Mouse (Mus musculus): ENCODE data around the gene Alpk1. TPM values are rescaled to one million over a fixed set of nuclear protein-coding genes. Genes with fewer than 3 reads are reported as not detected.
A peak's percentile ranks its signal among the peaks of the same experiment; 100 is the strongest.

Gene Alpk1
- polyA plus RNA-seq, 1 experiment from 2014 or later, result 1.1 TPM

GRCm38 (mm10) chr3:127701196-127701825 lies 79.0 kb downstream of the Alpk1 start:
- DNase-seq (ENCODE audit: low spot score) (no peak), ATAC-seq (replicated peaks; ENCODE audit: low FRiP score) (no peak)
- no peaks in the 10 kb centered on the region for H3K36me3 ChIP-seq (ENCODE audit: control insufficient read depth, insufficient read depth, low read length)
- H3K9me3 ChIP-seq (ENCODE audit: control insufficient read depth, low read length), result no peaks in the 10 kb centered on the region
- H3K27ac ChIP-seq (ENCODE audit: low read depth, low read length), result no peak overlapping the region
- H3K4me1 ChIP-seq (replicated peaks; ENCODE audit: control insufficient read depth, insufficient read depth, low read length), result no peaks in the 10 kb centered on the region
- no peak overlapping the region for H3K9ac ChIP-seq (ENCODE audit: low read depth, low read length)
- H3K27me3 ChIP-seq (replicated peaks; ENCODE audit: control insufficient read depth, insufficient read depth, low read length), result 0 out of 2 replicates have a peak, but pooled peaks cover 6% of the 10 kb centered on the region
- 65% methylated on average over 4 of the region's 4 CpGs for WGBS
- H3K4me3 ChIP-seq (ENCODE audit: low read depth, low read length), result no peak overlapping the region
- no peak overlapping the region for H3K4me2 ChIP-seq

- Histone ChIP-seq H3K9ac (ENCODE audit: low read depth, low read length) (no peak overlapping the region), H3K36me3 (ENCODE audit: control insufficient read depth, insufficient read depth, low read length) (no peaks in the 10 kb centered on the region), H3K4me3 (ENCODE audit: low read depth, low read length) (no peak overlapping the region), H3K27ac (ENCODE audit: low read depth, low read length) (no peak overlapping the region), H3K27me3 (replicated peaks; ENCODE audit: control insufficient read depth, insufficient read depth, low read length) (peaks cover 27% of the 10 kb centered on the region), H3K4me2 (no peak overlapping the region), H3K4me1 (replicated peaks; ENCODE audit: control insufficient read depth, insufficient read depth, low read length) (no peaks in the 10 kb centered on the region), H3K9me3 (ENCODE audit: control insufficient read depth, low read length) (no peaks in the 10 kb centered on the region)
- DNase-seq (ENCODE audit: low spot score), result no peak
- 84% methylated on average over 5 of the region's 5 CpGs for WGBS
- no peak for ATAC-seq (replicated peaks; ENCODE audit: low FRiP score)
These were observed 81.7 kb downstream of the Alpk1 start for GRCm38 (mm10) chr3:127698636-127699035.

GRCm38 (mm10) chr3:127696541-127696940 lies 83.8 kb downstream of the Alpk1 start:
- WGBS, result 75% methylated on average over 11 of the region's 11 CpGs
- Histone ChIP-seq H3K27ac (ENCODE audit: low read depth, low read length) (no peak overlapping the region), H3K27me3 (replicated peaks; ENCODE audit: control insufficient read depth, insufficient read depth, low read length) (peaks cover 27% of the 10 kb centered on the region), H3K4me1 (replicated peaks; ENCODE audit: control insufficient read depth, insufficient read depth, low read length) (no peaks in the 10 kb centered on the region), H3K9ac (ENCODE audit: low read depth, low read length) (no peak overlapping the region), H3K4me3 (ENCODE audit: low read depth, low read length) (no peak overlapping the region), H3K36me3 (ENCODE audit: control insufficient read depth, insufficient read depth, low read length) (no peaks in the 10 kb centered on the region), H3K4me2 (no peak overlapping the region), H3K9me3 (ENCODE audit: control insufficient read depth, low read length) (no peaks in the 10 kb centered on the region)
- ATAC-seq (replicated peaks; ENCODE audit: low FRiP score), result no peak
- no peak for DNase-seq (ENCODE audit: low spot score)

GRCm38 (mm10) chr3:127694802-127695771 lies 85.2 kb downstream of the Alpk1 start:
- H3K9ac ChIP-seq (ENCODE audit: low read depth, low read length), result no peak overlapping the region
- H3K4me2 ChIP-seq, result peak overlapping the region; percentile 36
- no peaks in the 10 kb centered on the region for H3K36me3 ChIP-seq (ENCODE audit: control insufficient read depth, insufficient read depth, low read length)
- ATAC-seq (replicated peaks; ENCODE audit: low FRiP score) (no peak), DNase-seq (ENCODE audit: low spot score) (no peak)
- peaks cover 27% of the 10 kb centered on the region for H3K27me3 ChIP-seq (replicated peaks; ENCODE audit: control insufficient read depth, insufficient read depth, low read length)
- H3K9me3 ChIP-seq (ENCODE audit: control insufficient read depth, low read length), result no peaks in the 10 kb centered on the region
- 16% methylated on average over 41 of the region's 43 CpGs for WGBS
- no peak overlapping the region for H3K27ac ChIP-seq (ENCODE audit: low read depth, low read length)
- H3K4me3 ChIP-seq (ENCODE audit: low read depth, low read length), result 0 out of 2 replicates have a peak overlapping the region, but pooled peaks have one; percentile 12
- no peaks in the 10 kb centered on the region for H3K4me1 ChIP-seq (replicated peaks; ENCODE audit: control insufficient read depth, insufficient read depth, low read length)

- DNase-seq (ENCODE audit: low spot score) (no peak), ATAC-seq (replicated peaks; ENCODE audit: low FRiP score) (no peak)
- H3K27me3 ChIP-seq (replicated peaks; ENCODE audit: control insufficient read depth, insufficient read depth, low read length), result peaks cover 21% of the 10 kb centered on the region
- H3K4me3 ChIP-seq (ENCODE audit: low read depth, low read length), result no peak overlapping the region
- no peaks in the 10 kb centered on the region for H3K9me3 ChIP-seq (ENCODE audit: control insufficient read depth, low read length)
- H3K27ac ChIP-seq (ENCODE audit: low read depth, low read length), result no peak overlapping the region
- H3K36me3 ChIP-seq (ENCODE audit: control insufficient read depth, insufficient read depth, low read length), result no peaks in the 10 kb centered on the region
- H3K4me2 ChIP-seq, result no peak overlapping the region
- H3K4me1 ChIP-seq (replicated peaks; ENCODE audit: control insufficient read depth, insufficient read depth, low read length), result no peaks in the 10 kb centered on the region
- no peak overlapping the region for H3K9ac ChIP-seq (ENCODE audit: low read depth, low read length)
- WGBS, result 62% methylated on average over 4 of the region's 4 CpGs
These were observed 89.1 kb downstream of the Alpk1 start for GRCm38 (mm10) chr3:127691230-127691629.

- Histone ChIP-seq H3K9me3 (ENCODE audit: control insufficient read depth, low read length) (no peaks in the 10 kb centered on the region), H3K27me3 (replicated peaks; ENCODE audit: control insufficient read depth, insufficient read depth, low read length) (no peaks in the 10 kb centered on the region), H3K4me2 (no peak overlapping the region), H3K36me3 (ENCODE audit: control insufficient read depth, insufficient read depth, low read length) (no peaks in the 10 kb centered on the region), H3K4me3 (ENCODE audit: low read depth, low read length) (no peak overlapping the region), H3K9ac (ENCODE audit: low read depth, low read length) (no peak overlapping the region), H3K27ac (ENCODE audit: low read depth, low read length) (no peak overlapping the region), H3K4me1 (replicated peaks; ENCODE audit: control insufficient read depth, insufficient read depth, low read length) (no peaks in the 10 kb centered on the region)
- WGBS, result 82% methylated on average over 15 of the region's 15 CpGs
- DNase-seq (ENCODE audit: low spot score) (no peak), ATAC-seq (replicated peaks; ENCODE audit: low FRiP score) (no peak)
These were observed 100.6 kb downstream of the Alpk1 start for GRCm38 (mm10) chr3:127679703-127680102.

GRCm38 (mm10) chr3:127661646-127662531 lies 118.4 kb downstream of the Alpk1 start:
- Histone ChIP-seq H3K4me1 (replicated peaks; ENCODE audit: control insufficient read depth, insufficient read depth, low read length) (no peaks in the 10 kb centered on the region), H3K4me3 (ENCODE audit: low read depth, low read length) (no peak overlapping the region), H3K4me2 (no peak overlapping the region), H3K9ac (ENCODE audit: low read depth, low read length) (no peak overlapping the region), H3K27ac (ENCODE audit: low read depth, low read length) (no peak overlapping the region), H3K36me3 (ENCODE audit: control insufficient read depth, insufficient read depth, low read length) (no peaks in the 10 kb centered on the region), H3K27me3 (replicated peaks; ENCODE audit: control insufficient read depth, insufficient read depth, low read length) (no peaks in the 10 kb centered on the region), H3K9me3 (ENCODE audit: control insufficient read depth, low read length) (no peaks in the 10 kb centered on the region)
- ATAC-seq (replicated peaks; ENCODE audit: low FRiP score) (no peak), DNase-seq (ENCODE audit: low spot score) (no peak)
- 77% methylated on average over 22 of the region's 22 CpGs for WGBS

GRCm38 (mm10) chr3:127660712-127661111 lies 119.6 kb downstream of the Alpk1 start:
- ATAC-seq (replicated peaks; ENCODE audit: low FRiP score), result no peak
- Histone ChIP-seq H3K4me2 (no peak overlapping the region), H3K27me3 (replicated peaks; ENCODE audit: control insufficient read depth, insufficient read depth, low read length) (no peaks in the 10 kb centered on the region), H3K4me1 (replicated peaks; ENCODE audit: control insufficient read depth, insufficient read depth, low read length) (no peaks in the 10 kb centered on the region), H3K4me3 (ENCODE audit: low read depth, low read length) (no peak overlapping the region), H3K36me3 (ENCODE audit: control insufficient read depth, insufficient read depth, low read length) (no peaks in the 10 kb centered on the region), H3K9ac (ENCODE audit: low read depth, low read length) (no peak overlapping the region), H3K27ac (ENCODE audit: low read depth, low read length) (no peak overlapping the region), H3K9me3 (ENCODE audit: control insufficient read depth, low read length) (no peaks in the 10 kb centered on the region)
- WGBS, result 82% methylated on average over 7 of the region's 7 CpGs
- DNase-seq (ENCODE audit: low spot score), result no peak
